Mouse (Mus musculus): Measurements from ENCODE around the gene Apoh.

- TF ChIP-seq CTCF (IDR thresholded peaks at IDR 0.05) (no peak), EP300 (IDR thresholded peaks at IDR 0.05) (no peak)
Measured at GRCm38 (mm10) chr11:108308253-108308652, 34.9 kb upstream of the Apoh start.

Measured in lung, postnatal 0 days (tissue).